Mouse (Mus musculus): Measurements from ENCODE around the gene Npnt. TPM values are rescaled to one million over a fixed set of nuclear protein-coding genes. Genes with fewer than 3 reads are reported as not detected.

The Npnt gene
- polyA plus RNA-seq, 1 experiment from 2014 or later = 62.0 TPM

- no peak for ATAC-seq (ENCODE audit: insufficient number of reproducible peaks, insufficient read depth, low FRiP score, low TSS enrichment, low read depth)
- no peak overlapping the region for H3K4me2 ChIP-seq
- no peaks in the 10 kb centered on the region for H3K4me1 ChIP-seq
- no peak overlapping the region for H3K9ac ChIP-seq
- no peaks in the 10 kb centered on the region for H3K27me3 ChIP-seq
- no peaks in the 10 kb centered on the region for H3K9me3 ChIP-seq
- 87% methylated on average over 7 of the region's 7 CpGs for WGBS
- no peaks in the 10 kb centered on the region for H3K36me3 ChIP-seq
- no peak overlapping the region for H3K4me3 ChIP-seq
- H3K27ac ChIP-seq = no peak overlapping the region
Observed at GRCm38 (mm10) chr3:132962631-132963361, 12.7 kb upstream of the Npnt start.

GRCm38 (mm10) chr3:132950529-132950880, 414 bp upstream of the Npnt start:
- H3K27me3 ChIP-seq = peaks cover 6% of the 10 kb centered on the region; the same call in 1 of the 2 replicates
- H3K9me3 ChIP-seq = no peaks in the 10 kb centered on the region
- peak overlapping the region; percentile 98 for H3K4me2 ChIP-seq
- H3K4me3 ChIP-seq = peak overlapping the region; percentile 75
- peak overlapping the region; percentile 80 for H3K9ac ChIP-seq
- no peak overlapping the region; the same call in 1 of the 2 replicates for H3K27ac ChIP-seq
- ATAC-seq (ENCODE audit: insufficient number of reproducible peaks, insufficient read depth, low FRiP score, low TSS enrichment, low read depth) = no peak
- peaks cover 13% of the 10 kb centered on the region for H3K4me1 ChIP-seq
- 0 out of 2 replicates have a peak, but pooled peaks cover 3% of the 10 kb centered on the region for H3K36me3 ChIP-seq
- WGBS = 5% methylated on average over 7 of the region's 7 CpGs

- H3K27ac ChIP-seq = peak overlapping the region; percentile 69
- peaks cover 20% of the 10 kb centered on the region for H3K4me1 ChIP-seq
- peak overlapping the region; percentile 80 for H3K9ac ChIP-seq
- H3K4me3 ChIP-seq = peak overlapping the region; percentile 75
- peak overlapping the region; percentile 98 for H3K4me2 ChIP-seq
- 0% methylated on average over 22 of the region's 26 CpGs for WGBS
- peak; percentile 56 for ATAC-seq (ENCODE audit: insufficient number of reproducible peaks, insufficient read depth, low FRiP score, low TSS enrichment, low read depth)
- no peaks in the 10 kb centered on the region for H3K9me3 ChIP-seq
- H3K36me3 ChIP-seq = 0 out of 2 replicates have a peak, but pooled peaks cover 3% of the 10 kb centered on the region
- H3K27me3 ChIP-seq = peaks cover 6% of the 10 kb centered on the region; the same call in 1 of the 2 replicates
Observed at GRCm38 (mm10) chr3:132949380-132949790, 706 bp downstream of the Npnt start.

GRCm38 (mm10) chr3:132948298-132948795, 1.7 kb downstream of the Npnt start:
- H3K9me3 ChIP-seq = no peaks in the 10 kb centered on the region
- H3K36me3 ChIP-seq = 0 out of 2 replicates have a peak, but pooled peaks cover 3% of the 10 kb centered on the region
- H3K9ac ChIP-seq = no peak overlapping the region; the same call in 1 of the 2 replicates
- no peak overlapping the region for H3K27ac ChIP-seq
- ATAC-seq (ENCODE audit: insufficient number of reproducible peaks, insufficient read depth, low FRiP score, low TSS enrichment, low read depth) = no peak
- WGBS = 12% methylated on average over 7 of the region's 7 CpGs
- H3K4me1 ChIP-seq = peaks cover 26% of the 10 kb centered on the region
- H3K27me3 ChIP-seq = peaks cover 6% of the 10 kb centered on the region; the same call in 1 of the 2 replicates
- peak overlapping the region; percentile 75 for H3K4me3 ChIP-seq
- peak overlapping the region; percentile 98 for H3K4me2 ChIP-seq

- Histone ChIP-seq H3K4me2 (no peak overlapping the region), H3K9me3 (no peaks in the 10 kb centered on the region), H3K36me3 (0 out of 2 replicates have a peak, but pooled peaks cover 3% of the 10 kb centered on the region), H3K27me3 (peaks cover 6% of the 10 kb centered on the region; the same call in 1 of the 2 replicates), H3K9ac (no peak overlapping the region), H3K4me3 (no peak overlapping the region), H3K4me1 (peaks cover 26% of the 10 kb centered on the region), H3K27ac (no peak overlapping the region)
- 88% methylated on average over 5 of the region's 5 CpGs for WGBS
- no peak for ATAC-seq (ENCODE audit: insufficient number of reproducible peaks, insufficient read depth, low FRiP score, low TSS enrichment, low read depth)
Observed at GRCm38 (mm10) chr3:132946086-132946485, 4.0 kb downstream of the Npnt start.

GRCm38 (mm10) chr3:132945669-132946068, 4.4 kb downstream of the Npnt start:
- Histone ChIP-seq H3K9me3 (no peaks in the 10 kb centered on the region), H3K27ac (no peak overlapping the region), H3K4me3 (no peak overlapping the region), H3K4me2 (no peak overlapping the region), H3K27me3 (peaks cover 6% of the 10 kb centered on the region; the same call in 1 of the 2 replicates), H3K4me1 (peaks cover 26% of the 10 kb centered on the region), H3K36me3 (0 out of 2 replicates have a peak, but pooled peaks cover 3% of the 10 kb centered on the region), H3K9ac (no peak overlapping the region)
- ATAC-seq (ENCODE audit: insufficient number of reproducible peaks, insufficient read depth, low FRiP score, low TSS enrichment, low read depth) = no peak
- 69% methylated on average over 7 of the region's 7 CpGs for WGBS

- no peak overlapping the region for H3K4me2 ChIP-seq
- H3K9ac ChIP-seq = no peak overlapping the region
- peaks cover 23% of the 10 kb centered on the region for H3K4me1 ChIP-seq
- no peak for ATAC-seq (ENCODE audit: insufficient number of reproducible peaks, insufficient read depth, low FRiP score, low TSS enrichment, low read depth)
- no peak overlapping the region for H3K4me3 ChIP-seq
- 31% methylated on average over 3 of the region's 3 CpGs for WGBS
- H3K9me3 ChIP-seq = no peaks in the 10 kb centered on the region
- H3K27me3 ChIP-seq = peaks cover 6% of the 10 kb centered on the region; the same call in 1 of the 2 replicates
- no peak overlapping the region for H3K27ac ChIP-seq
- H3K36me3 ChIP-seq = 0 out of 2 replicates have a peak, but pooled peaks cover 3% of the 10 kb centered on the region
Observed at GRCm38 (mm10) chr3:132944609-132945008, 5.5 kb downstream of the Npnt start.

GRCm38 (mm10) chr3:132944193-132944592, 5.9 kb downstream of the Npnt start:
- Histone ChIP-seq H3K4me3 (no peak overlapping the region), H3K27ac (no peak overlapping the region), H3K9ac (no peak overlapping the region), H3K4me1 (peaks cover 22% of the 10 kb centered on the region), H3K4me2 (no peak overlapping the region), H3K36me3 (0 out of 2 replicates have a peak, but pooled peaks cover 3% of the 10 kb centered on the region), H3K27me3 (peaks cover 3% of the 10 kb centered on the region; the same call in 1 of the 2 replicates), H3K9me3 (no peaks in the 10 kb centered on the region)
- WGBS = 16% methylated on average over 7 of the region's 7 CpGs
- no peak for ATAC-seq (ENCODE audit: insufficient number of reproducible peaks, insufficient read depth, low FRiP score, low TSS enrichment, low read depth)

- no peak for ATAC-seq (ENCODE audit: insufficient number of reproducible peaks, insufficient read depth, low FRiP score, low TSS enrichment, low read depth)
- H3K27me3 ChIP-seq = no peaks in the 10 kb centered on the region
- no peak overlapping the region for H3K27ac ChIP-seq
- no peak overlapping the region for H3K4me2 ChIP-seq
- H3K9ac ChIP-seq = no peak overlapping the region
- WGBS = 89% methylated on average over 6 of the region's 6 CpGs
- H3K4me1 ChIP-seq = peaks cover 20% of the 10 kb centered on the region
- H3K4me3 ChIP-seq = no peak overlapping the region
- 0 out of 2 replicates have a peak, but pooled peaks cover 3% of the 10 kb centered on the region for H3K36me3 ChIP-seq
- H3K9me3 ChIP-seq = no peaks in the 10 kb centered on the region
Observed at GRCm38 (mm10) chr3:132942778-132943177, 7.3 kb downstream of the Npnt start.

- Histone ChIP-seq H3K27me3 (no peaks in the 10 kb centered on the region), H3K36me3 (no peaks in the 10 kb centered on the region), H3K4me1 (peaks cover 20% of the 10 kb centered on the region), H3K9me3 (no peaks in the 10 kb centered on the region), H3K9ac (no peak overlapping the region), H3K4me2 (no peak overlapping the region), H3K4me3 (no peak overlapping the region), H3K27ac (no peak overlapping the region)
- 82% methylated on average over 10 of the region's 10 CpGs for WGBS
- ATAC-seq (ENCODE audit: insufficient number of reproducible peaks, insufficient read depth, low FRiP score, low TSS enrichment, low read depth) = no peak
Observed at GRCm38 (mm10) chr3:132940181-132940990, 9.7 kb downstream of the Npnt start.

GRCm38 (mm10) chr3:132939006-132939405, 11.1 kb downstream of the Npnt start:
- Histone ChIP-seq H3K27ac (no peak overlapping the region), H3K4me1 (peaks cover 9% of the 10 kb centered on the region), H3K36me3 (no peaks in the 10 kb centered on the region), H3K9me3 (no peaks in the 10 kb centered on the region), H3K27me3 (no peaks in the 10 kb centered on the region), H3K4me2 (no peak overlapping the region), H3K9ac (no peak overlapping the region), H3K4me3 (no peak overlapping the region)
- 32% methylated on average over 8 of the region's 8 CpGs for WGBS
- no peak for ATAC-seq (ENCODE audit: insufficient number of reproducible peaks, insufficient read depth, low FRiP score, low TSS enrichment, low read depth)
